Mouse (Mus musculus) ES-E14 (cell line): ENCODE measurements around the gene Keg1. TPM values are rescaled to one million over a fixed set of nuclear protein-coding genes. Genes with fewer than 3 reads are reported as not detected.

Experiments used
- DNase-seq: peaks from one replicate; pipeline ENCODE4 v3.0.0-alpha.2; 2013; ENCODE audit warnings: low read depth, low spot score
- H3K27ac ChIP-seq: 2 replicates; pipeline ENCODE4 v1.5.1; 2012; ENCODE audit warnings: low read depth, mild to moderate bottlenecking, low read length, moderate library complexity, mixed read lengths; ENCODE audit not compliant: poor library complexity, insufficient read depth, severe bottlenecking
- H3K36me3 ChIP-seq: 2 replicates; pipeline ENCODE4 v1.6.1; 2012; ENCODE audit warnings: mild to moderate bottlenecking, low read length, moderate library complexity, mixed read lengths; ENCODE audit not compliant: control insufficient read depth, poor library complexity, insufficient read depth, severe bottlenecking
- H3K4me1 ChIP-seq, 2 experiments: fragments of 150-350 bp in 1 of 2; sonication (generic) in 1 of 2; 2 replicates each; pipeline ENCODE4 v1.6.1; 2012; ENCODE audit warnings: low read length in 2 of 2, mild to moderate bottlenecking in 1 of 2, mixed read lengths in 1 of 2; ENCODE audit not compliant: control insufficient read depth in 2 of 2, insufficient read depth in 2 of 2, poor library complexity in 1 of 2
- H3K4me3 ChIP-seq, 2 experiments: fragments of 150-350 bp in 1 of 2; sonication (generic) in 1 of 2; 2 replicates each; pipeline ENCODE4 v1.5.1; 2012; ENCODE audit warnings: low read length in 2 of 2, low read depth in 1 of 2, mild to moderate bottlenecking in 1 of 2, mixed read lengths in 1 of 2; ENCODE audit not compliant: insufficient read depth in 1 of 2, poor library complexity in 1 of 2, severe bottlenecking in 1 of 2
- H3K9ac ChIP-seq: 2 replicates; pipeline ENCODE4 v1.6.1; 2012; ENCODE audit warnings: low read depth, mild to moderate bottlenecking, low read length, mixed read lengths; ENCODE audit not compliant: poor library complexity, insufficient read depth, severe bottlenecking
- H3K9me3 ChIP-seq: fragments of 150-350 bp; sonication (generic); 2 replicates; pipeline ENCODE4 v1.6.1; 2012; ENCODE audit warnings: low read depth, mild to moderate bottlenecking, low read length; ENCODE audit not compliant: control insufficient read depth, insufficient read depth
- CHD2 ChIP-seq: IDR thresholded peaks from 2 replicates; pipeline ENCODE4 v1.6.1; 2014; ENCODE audit warnings: mild to moderate bottlenecking, low read depth, low read length, inconsistent platforms
- HCFC1 ChIP-seq: IDR thresholded peaks from 2 replicates; pipeline ENCODE4 v1.6.1; 2012; ENCODE audit warnings: low read length, inconsistent platforms, borderline replicate concordance; ENCODE audit not compliant: insufficient read depth
- MAFK ChIP-seq: IDR thresholded peaks from 2 replicates; pipeline ENCODE4 v1.6.1; 2014; ENCODE audit warnings: mild to moderate bottlenecking, low read depth, low read length, inconsistent platforms; ENCODE audit not compliant: insufficient read depth
- ZC3H11A ChIP-seq: IDR thresholded peaks from 2 replicates; pipeline ENCODE4 v1.6.1; 2012; ENCODE audit warnings: low read depth, mild to moderate bottlenecking, inconsistent platforms, low read length, borderline replicate concordance
- ZNF384 ChIP-seq: IDR thresholded peaks from 2 replicates; pipeline ENCODE4 v1.6.1; 2012; ENCODE audit warnings: low read depth, low read length, inconsistent platforms
- in situ Hi-C, 2 experiments: fragments of 600-800 bp; cut with MboI; formaldehyde crosslinking; loops; one replicate each; pipeline ENCODE4 v1.15.1; 2025; ENCODE audit warnings: low sequenced_read_pairs in 2 of 2, inconsistent platforms in 1 of 2; ENCODE audit not compliant: unreplicated experiment in 2 of 2
- total RNA-seq: library from RNA; depleted of rRNA; stranded (reverse); fragments of 300-350 nt; gene quantifications from 2 replicates; pipeline ENCODE4 v1.2.3, GENCODE M21; 2012

The Keg1 gene
- total RNA-seq, 1 experiment, result not detected

GRCm38 (mm10) chr19:12722308-12722707, 26.7 kb downstream of the Keg1 start:
- no peak for DNase-seq
- Histone ChIP-seq H3K9ac (no peak overlapping the region), H3K9me3 (no peaks in the 10 kb centered on the region), H3K4me1 (no peaks in the 10 kb centered on the region), H3K27ac (no peak overlapping the region), H3K36me3 (no peaks in the 10 kb centered on the region), H3K4me3 (no peak overlapping the region)
- in situ Hi-C loops, result no loop called here
- TF ChIP-seq HCFC1 (no peak), ZNF384 (peak; percentile 97)

GRCm38 (mm10) chr19:12725851-12726250, 30.3 kb downstream of the Keg1 start:
- no peaks in the 10 kb centered on the region for H3K9me3 ChIP-seq
- no peak overlapping the region for H3K9ac ChIP-seq
- H3K4me1 ChIP-seq, result peaks cover 0 to 7% of the 10 kb centered on the region in 2 experiments; a peak in 1 of 4 replicates
- no peak overlapping the region for H3K4me3 ChIP-seq
- TF ChIP-seq ZNF384, result no peak
- no peak for TF ChIP-seq HCFC1
- no peak for TF ChIP-seq CHD2
- TF ChIP-seq ZC3H11A, result no peak
- no peak for TF ChIP-seq MAFK
- in situ Hi-C loops, result no loop called here
- H3K36me3 ChIP-seq, result no peaks in the 10 kb centered on the region
- H3K27ac ChIP-seq, result no peak overlapping the region
- DNase-seq, result no peak

GRCm38 (mm10) chr19:12731036-12731435, 35.5 kb downstream of the Keg1 start:
- DNase-seq, result peak; percentile 46
- Histone ChIP-seq H3K4me3 (no peak overlapping the region), H3K9me3 (no peaks in the 10 kb centered on the region), H3K36me3 (no peaks in the 10 kb centered on the region), H3K9ac (no peak overlapping the region), H3K4me1 (peaks cover 4 to 14% of the 10 kb centered on the region in 2 experiments; a peak in 3 of 4 replicates), H3K27ac (peak overlapping the region; percentile 69; the same call in 1 of the 2 replicates)
- in situ Hi-C loops, result no loop called here
- TF ChIP-seq MAFK, result no peak
- TF ChIP-seq ZC3H11A, result no peak
- TF ChIP-seq HCFC1, result no peak
- TF ChIP-seq ZNF384, result no peak
- TF ChIP-seq CHD2, result no peak

- peak; percentile 62 for DNase-seq
- no peak overlapping the region for H3K4me3 ChIP-seq
- peak overlapping the region; percentile 61; the same call in 1 of the 2 replicates for H3K27ac ChIP-seq
- H3K36me3 ChIP-seq, result no peaks in the 10 kb centered on the region
- in situ Hi-C loops, result no loop called here
- no peaks in the 10 kb centered on the region for H3K9me3 ChIP-seq
- TF ChIP-seq HCFC1, result no peak
- TF ChIP-seq CHD2, result peak; percentile 77
- H3K9ac ChIP-seq, result no peak overlapping the region
- H3K4me1 ChIP-seq, result peaks cover 4 to 14% of the 10 kb centered on the region in 2 experiments; a peak in 3 of 4 replicates
Observed at GRCm38 (mm10) chr19:12731950-12732349, 36.4 kb downstream of the Keg1 start.

- Histone ChIP-seq H3K27ac (no peak overlapping the region), H3K4me1 (no peaks in the 10 kb centered on the region), H3K9ac (no peak overlapping the region), H3K9me3 (no peaks in the 10 kb centered on the region), H3K4me3 (no peak overlapping the region), H3K36me3 (no peaks in the 10 kb centered on the region)
- in situ Hi-C loops, result no loop called here
- no peak for DNase-seq
- TF ChIP-seq MAFK, result no peak
- TF ChIP-seq CHD2, result no peak
- TF ChIP-seq ZNF384, result no peak
- TF ChIP-seq HCFC1, result no peak
- TF ChIP-seq ZC3H11A, result no peak
Observed at GRCm38 (mm10) chr19:12756286-12756685, 60.7 kb downstream of the Keg1 start.
